ENCODE assay signal across 8 mouse cellular contexts in the genomic region with DNA sequence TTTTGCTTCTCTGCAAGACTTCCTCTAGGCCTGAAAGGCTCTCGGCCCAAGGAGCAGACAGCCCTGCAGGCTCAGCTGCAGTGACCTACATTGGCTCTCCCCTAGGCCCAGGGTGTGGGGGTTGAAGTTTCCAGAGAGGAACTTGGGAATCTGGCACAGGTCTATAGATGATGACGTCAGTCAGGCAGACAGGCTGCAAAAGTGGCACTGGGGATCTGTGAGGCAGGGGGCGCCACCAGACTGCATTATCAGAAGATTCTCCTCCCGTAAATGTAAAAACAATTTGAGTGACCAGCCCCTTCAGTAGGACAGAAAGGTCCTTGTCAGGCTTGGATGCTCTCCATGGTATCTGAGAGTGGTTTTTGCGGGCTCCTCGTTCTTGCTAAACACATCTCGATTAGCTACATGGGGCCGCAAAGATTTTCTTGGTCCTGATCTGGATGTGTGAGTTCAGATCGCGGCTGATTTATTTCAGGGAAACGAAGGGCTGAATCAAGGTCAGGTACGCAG. TPM values are rescaled to one million over a fixed set of nuclear protein-coding genes. Genes with fewer than 3 reads are reported as not detected.
DNase-seq lines count a peak whose midpoint lies in the region; ATAC-seq and TF ChIP-seq lines count a peak whose summit lies in the region.

No protein-coding gene starts in this region.

- H3K27ac ChIP-seq in bone marrow macrophage, adult 2 months (ENCODE audit: insufficient read depth, low read depth, low read length) = peak overlapping the region; percentile 87
- H3K27ac ChIP-seq in forebrain, embryonic 12.5 days = peak overlapping the region; percentile 73
- peak overlapping the region; percentile 99 for H3K27ac ChIP-seq in heart, embryonic 16.5 days (ENCODE audit: low read length)
- H3K27ac ChIP-seq in liver, embryonic 16.5 days (ENCODE audit: low read length) = peak overlapping the region; percentile 69
- H3K27ac ChIP-seq in neural tube, embryonic 15.5 days (replicated peaks) = peak overlapping the region; percentile 84

- TF ChIP-seq POLR2A in bone marrow macrophage, adult 2 months (IDR thresholded peaks at IDR 0.05; ENCODE audit: borderline replicate concordance, low read depth, low read length) = no peak

- no peaks in the 10 kb centered on the region for H3K9me3 ChIP-seq in E14TG2a.4 (ENCODE audit: low read length)
- H3K9me3 ChIP-seq in forebrain, embryonic 12.5 days = no peaks in the 10 kb centered on the region
- no peaks in the 10 kb centered on the region for H3K9me3 ChIP-seq in heart, embryonic 16.5 days (replicated peaks; ENCODE audit: control insufficient read depth, low read length)
- no peaks in the 10 kb centered on the region for H3K9me3 ChIP-seq in liver, embryonic 16.5 days (replicated peaks; ENCODE audit: control insufficient read depth, low read length)
- H3K9me3 ChIP-seq in neural tube, embryonic 15.5 days (replicated peaks) = no peaks in the 10 kb centered on the region

- peak overlapping the region; percentile 38 for H3K4me2 ChIP-seq in forebrain, embryonic 12.5 days
- peak overlapping the region; percentile 65 for H3K4me2 ChIP-seq in heart, embryonic 16.5 days (ENCODE audit: low read depth, low read length)
- H3K4me2 ChIP-seq in liver, embryonic 16.5 days (ENCODE audit: low read depth, low read length) = peak overlapping the region; percentile 12
- H3K4me2 ChIP-seq in neural tube, embryonic 15.5 days = peak overlapping the region; percentile 49

- H3K4me3 ChIP-seq in E14TG2a.4 (replicated peaks; ENCODE audit: low read length) = peak overlapping the region; percentile 49
- H3K4me3 ChIP-seq in bone marrow macrophage, adult 2 months (ENCODE audit: insufficient read depth, low read length) = peak overlapping the region; percentile 51
- H3K4me3 ChIP-seq in forebrain, embryonic 12.5 days (replicated peaks) = no peak overlapping the region
- H3K4me3 ChIP-seq in heart, embryonic 16.5 days (ENCODE audit: low read length) = peak overlapping the region; percentile 26
- no peak overlapping the region for H3K4me3 ChIP-seq in liver, embryonic 16.5 days (ENCODE audit: low read depth, low read length)
- H3K4me3 ChIP-seq in neural tube, embryonic 15.5 days (replicated peaks) = no peak overlapping the region

- WGBS in forebrain, embryonic 12.5 days = 12% methylated on average over 12 of the region's 12 CpGs
- 3% methylated on average over 12 of the region's 12 CpGs for whole genome bisulfite sequencing in heart, embryonic 16.5 days
- 5% methylated on average over 12 of the region's 12 CpGs for WGBS in liver, embryonic 16.5 days (ENCODE audit: insufficient replicate concordance)
- WGBS in neural tube, embryonic 15.5 days = 13% methylated on average over 12 of the region's 12 CpGs

- DNase-seq in kidney, postnatal 14 days = peak; percentile 87
- DNase-seq in thymus, postnatal 25 days = peak; percentile 82

- H3K4me1 ChIP-seq in E14TG2a.4 (replicated peaks; ENCODE audit: low read depth, low read length) = peaks cover 90% of the 10 kb centered on the region
- H3K4me1 ChIP-seq in bone marrow macrophage, adult 2 months (ENCODE audit: control insufficient read depth, insufficient read depth, low read length) = peaks cover 58% of the 10 kb centered on the region
- H3K4me1 ChIP-seq in forebrain, embryonic 12.5 days = peaks cover 69% of the 10 kb centered on the region
- peaks cover 74% of the 10 kb centered on the region for H3K4me1 ChIP-seq in heart, embryonic 16.5 days (ENCODE audit: control insufficient read depth, insufficient read depth, low read length)
- H3K4me1 ChIP-seq in liver, embryonic 16.5 days (ENCODE audit: control insufficient read depth, low read depth, low read length) = peaks cover 72% of the 10 kb centered on the region
- H3K4me1 ChIP-seq in neural tube, embryonic 15.5 days = peaks cover 79% of the 10 kb centered on the region

- peaks cover 24% of the 10 kb centered on the region for H3K27me3 ChIP-seq in E14TG2a.4 (ENCODE audit: insufficient read depth, low read length)
- no peaks in the 10 kb centered on the region for H3K27me3 ChIP-seq in forebrain, embryonic 12.5 days
- H3K27me3 ChIP-seq in heart, embryonic 16.5 days (ENCODE audit: control insufficient read depth, insufficient read depth, low read length) = no peaks in the 10 kb centered on the region
- H3K27me3 ChIP-seq in liver, embryonic 16.5 days (ENCODE audit: control insufficient read depth, insufficient read depth, low read depth, low read length) = no peaks in the 10 kb centered on the region
- no peaks in the 10 kb centered on the region for H3K27me3 ChIP-seq in neural tube, embryonic 15.5 days (replicated peaks)

- TF ChIP-seq CTCF in E14TG2a.4 (conservative IDR thresholded peaks at IDR 0.05; ENCODE audit: low read length) = no peak; the same call in 1 of the 2 replicates
- TF ChIP-seq CTCF in bone marrow macrophage, adult 2 months (IDR thresholded peaks at IDR 0.05; ENCODE audit: low read depth, low read length) = peak; percentile 48

- H3K9ac ChIP-seq in forebrain, embryonic 12.5 days = no peak overlapping the region; the same call in 1 of the 2 replicates
- H3K9ac ChIP-seq in heart, embryonic 16.5 days (ENCODE audit: low read length) = peak overlapping the region; percentile 71
- H3K9ac ChIP-seq in liver, embryonic 16.5 days (ENCODE audit: low read depth, low read length) = no peak overlapping the region
- H3K9ac ChIP-seq in neural tube, embryonic 15.5 days (replicated peaks) = no peak overlapping the region

- no peaks in the 10 kb centered on the region for H3K36me3 ChIP-seq in E14TG2a.4 (ENCODE audit: insufficient read depth, low read length)
- H3K36me3 ChIP-seq in forebrain, embryonic 12.5 days (replicated peaks) = no peaks in the 10 kb centered on the region
- H3K36me3 ChIP-seq in heart, embryonic 16.5 days (ENCODE audit: control insufficient read depth, insufficient read depth) = no peaks in the 10 kb centered on the region
- no peaks in the 10 kb centered on the region for H3K36me3 ChIP-seq in liver, embryonic 16.5 days (ENCODE audit: control insufficient read depth, insufficient read depth)
- no peaks in the 10 kb centered on the region for H3K36me3 ChIP-seq in neural tube, embryonic 15.5 days

- no peak for ATAC-seq in forebrain, embryonic 12.5 days (ENCODE audit: low FRiP score)
- ATAC-seq in heart, embryonic 16.5 days (replicated peaks; ENCODE audit: extremely low read depth, insufficient read depth, low FRiP score) = peak; percentile 28
- ATAC-seq in liver, embryonic 16.5 days (ENCODE audit: low read depth) = no peak
- 0 out of 2 replicates have a peak, but pooled peaks have one; percentile 30 for ATAC-seq in neural tube, embryonic 15.5 days (ENCODE audit: low FRiP score)

RNA-seq across cellular contexts. Expression of a gene that starts 9.5 kb away (rescaled TPM):
- 78.4 and 79.3 TPM in 2 replicates for polyA plus RNA-seq in bone marrow macrophage, adult 2 months (2012; ENCODE audit: insufficient read depth, insufficient read length, missing spikeins)
- 39.3 and 39.9 TPM in 2 replicates for polyA plus RNA-seq in forebrain, embryonic 12.5 days (2016; fragmentation: Nextera tagmentation; extraction: Ambion mirVana)
- polyA plus RNA-seq in heart, embryonic 16.5 days (2015; fragmentation: Nextera tagmentation; extraction: Ambion mirVana) = 15.2 and 15.5 TPM in 2 replicates
- polyA plus RNA-seq in liver, embryonic 16.5 days (2015; fragmentation: Nextera tagmentation; extraction: Ambion mirVana) = 4.9 and 5.3 TPM in 2 replicates
- 27.5 and 30.1 TPM in 2 replicates for polyA plus RNA-seq in neural tube, embryonic 15.5 days (2015; fragmentation: Nextera tagmentation; extraction: Ambion mirVana)

RNA-seq across cellular contexts. Expression of a gene that starts 10.7 kb away (rescaled TPM):
- 7.4 and 8.2 TPM in 2 replicates for polyA plus RNA-seq in bone marrow macrophage, adult 2 months (2012; ENCODE audit: insufficient read depth, insufficient read length, missing spikeins)
- polyA plus RNA-seq in forebrain, embryonic 12.5 days (2016; fragmentation: Nextera tagmentation; extraction: Ambion mirVana) = 2.1 and 2.2 TPM in 2 replicates
- 7.0 and 8.2 TPM in 2 replicates for polyA plus RNA-seq in heart, embryonic 16.5 days (2015; fragmentation: Nextera tagmentation; extraction: Ambion mirVana)
- 0.65 and 0.66 TPM in 2 replicates for polyA plus RNA-seq in liver, embryonic 16.5 days (2015; fragmentation: Nextera tagmentation; extraction: Ambion mirVana)
- polyA plus RNA-seq in neural tube, embryonic 15.5 days (2015; fragmentation: Nextera tagmentation; extraction: Ambion mirVana) = 3.8 and 4.0 TPM in 2 replicates

RNA-seq across cellular contexts. Expression of a gene that starts 18.9 kb away (rescaled TPM):
- polyA plus RNA-seq in bone marrow macrophage, adult 2 months (2012; ENCODE audit: insufficient read depth, insufficient read length, missing spikeins) = 37.9 and 40.1 TPM in 2 replicates
- polyA plus RNA-seq in forebrain, embryonic 12.5 days (2016; fragmentation: Nextera tagmentation; extraction: Ambion mirVana) = 63.2 and 67.4 TPM in 2 replicates
- polyA plus RNA-seq in heart, embryonic 16.5 days (2015; fragmentation: Nextera tagmentation; extraction: Ambion mirVana) = 23.4 and 24.0 TPM in 2 replicates
- polyA plus RNA-seq in liver, embryonic 16.5 days (2015; fragmentation: Nextera tagmentation; extraction: Ambion mirVana) = 11.6 and 13.6 TPM in 2 replicates
- 44.3 and 46.8 TPM in 2 replicates for polyA plus RNA-seq in neural tube, embryonic 15.5 days (2015; fragmentation: Nextera tagmentation; extraction: Ambion mirVana)

RNA-seq across cellular contexts. Expression of a gene that starts 45.4 kb away (rescaled TPM):
- 20.7 and 23.5 TPM in 2 replicates for polyA plus RNA-seq in bone marrow macrophage, adult 2 months (2012; ENCODE audit: insufficient read depth, insufficient read length, missing spikeins)
- polyA plus RNA-seq in forebrain, embryonic 12.5 days (2016; fragmentation: Nextera tagmentation; extraction: Ambion mirVana) = 53.4 and 59.8 TPM in 2 replicates
- 37.5 and 40.2 TPM in 2 replicates for polyA plus RNA-seq in heart, embryonic 16.5 days (2015; fragmentation: Nextera tagmentation; extraction: Ambion mirVana)
- polyA plus RNA-seq in liver, embryonic 16.5 days (2015; fragmentation: Nextera tagmentation; extraction: Ambion mirVana) = 6.5 and 7.7 TPM in 2 replicates
- 104 and 125 TPM in 2 replicates for polyA plus RNA-seq in neural tube, embryonic 15.5 days (2015; fragmentation: Nextera tagmentation; extraction: Ambion mirVana)

RNA-seq across cellular contexts. Expression of a gene that starts 50.8 kb away (rescaled TPM):
- polyA plus RNA-seq in bone marrow macrophage, adult 2 months (2012; ENCODE audit: insufficient read depth, insufficient read length, missing spikeins) = 0.62 and 0.65 TPM in 2 replicates
- polyA plus RNA-seq in forebrain, embryonic 12.5 days (2016; fragmentation: Nextera tagmentation; extraction: Ambion mirVana) = 1.5 and 1.6 TPM in 2 replicates
- polyA plus RNA-seq in heart, embryonic 16.5 days (2015; fragmentation: Nextera tagmentation; extraction: Ambion mirVana) = 1.0 and 1.1 TPM in 2 replicates
- polyA plus RNA-seq in liver, embryonic 16.5 days (2015; fragmentation: Nextera tagmentation; extraction: Ambion mirVana) = 0.06 and 0.18 TPM in 2 replicates
- polyA plus RNA-seq in neural tube, embryonic 15.5 days (2015; fragmentation: Nextera tagmentation; extraction: Ambion mirVana) = 12.5 and 13.7 TPM in 2 replicates

Comparison
In these comparisons a context has a peak if more than half of its experiments do, and no peak if none do; other contexts are left out.
1. H3K4me3 ChIP-seq: peak in E14TG2a.4 (single experiment), bone marrow macrophage, adult 2 months (single experiment) and heart, embryonic 16.5 days (single experiment); none in forebrain, embryonic 12.5 days (single experiment), liver, embryonic 16.5 days (single experiment) and neural tube, embryonic 15.5 days (single experiment).
2. ATAC-seq: peak in heart, embryonic 16.5 days (single experiment) and neural tube, embryonic 15.5 days (single experiment); none in forebrain, embryonic 12.5 days (single experiment) and liver, embryonic 16.5 days (single experiment).
3. H3K4me2 ChIP-seq: peak in every context shown above with its lines; median percentile 65 in heart, embryonic 16.5 days; 49 in neural tube, embryonic 15.5 days; 38 in forebrain, embryonic 12.5 days; 12 in liver, embryonic 16.5 days.
4. Peak in every context shown above with its lines, with median percentiles within 50 percentile points of each other: H3K27ac ChIP-seq.